Mouse (Mus musculus) heart, embryonic 14.5 days (tissue): ENCODE data around the gene Arfgef3. TPM values are rescaled to one million over a fixed set of nuclear protein-coding genes. Genes with fewer than 3 reads are reported as not detected.

ENCODE experiments used
- ATAC-seq: fragments of 200-750 bp; cut with Nextera tagmentation; 2 replicates; pipeline ENCODE4 v1.8.0; 2017; ENCODE audit warnings: low read depth, moderate TSS enrichment; ENCODE audit not compliant: insufficient number of reproducible peaks, insufficient read depth, low FRiP score
- H3K27ac ChIP-seq, 2 experiments: fragments of 200-500 bp in 1 of 2; fragments of 300-500 bp in 1 of 2; sonication (generic) in 1 of 2; replicated peaks in 1 of 2; 2 replicates each; pipeline ENCODE4 v1.5.1; 2012 to 2014; ENCODE audit warnings: low read depth in 2 of 2, low read length in 2 of 2, control low read depth in 1 of 2, mild to moderate bottlenecking in 1 of 2, mixed read lengths in 1 of 2; ENCODE audit not compliant: control insufficient read depth in 1 of 2, insufficient read depth in 1 of 2
- H3K27me3 ChIP-seq: fragments of 300-500 bp; sonication (generic); 2 replicates; pipeline ENCODE4 v1.6.1; 2014; ENCODE audit warnings: mild to moderate bottlenecking, low read length, control low read depth; ENCODE audit not compliant: control insufficient read depth, insufficient read depth
- H3K36me3 ChIP-seq: fragments of 300-500 bp; sonication (generic); 2 replicates; pipeline ENCODE4 v1.6.1; 2014; ENCODE audit warnings: mild to moderate bottlenecking, control low read depth, low read length, mixed read lengths; ENCODE audit not compliant: control insufficient read depth, insufficient read depth
- H3K4me1 ChIP-seq, 2 experiments: fragments of 200-500 bp in 1 of 2; fragments of 300-500 bp in 1 of 2; sonication (generic) in 1 of 2; 2 replicates each; pipeline ENCODE4 v1.6.1; 2012 to 2014; ENCODE audit warnings: low read length in 2 of 2, control low read depth in 1 of 2, mixed read lengths in 1 of 2; ENCODE audit not compliant: control insufficient read depth in 2 of 2, insufficient read depth in 2 of 2
- H3K4me2 ChIP-seq: fragments of 300-500 bp; sonication (generic); 2 replicates; pipeline ENCODE4 v1.6.1; 2014; ENCODE audit warnings: mild to moderate bottlenecking, low read length
- H3K4me3 ChIP-seq, 2 experiments: fragments of 200-500 bp in 1 of 2; fragments of 300-500 bp in 1 of 2; sonication (generic) in 1 of 2; 2 replicates each; pipeline ENCODE4 v1.5.1; 2012 to 2014; ENCODE audit warnings: low read length in 2 of 2, mild to moderate bottlenecking in 2 of 2, control low read depth in 1 of 2, low read depth in 1 of 2, moderate library complexity in 1 of 2; ENCODE audit not compliant: control insufficient read depth in 1 of 2, insufficient read depth in 1 of 2
- H3K9ac ChIP-seq: fragments of 300-500 bp; sonication (generic); 2 replicates; pipeline ENCODE4 v1.6.1; 2014; ENCODE audit warnings: mild to moderate bottlenecking, low read length
- H3K9me3 ChIP-seq: fragments of 300-500 bp; sonication (generic); 2 replicates; pipeline ENCODE4 v1.6.1; 2016; ENCODE audit warnings: low read length, control low read depth; ENCODE audit not compliant: control insufficient read depth
- WGBS: fragments of 180-500 bp; shearing (Covaris S2); extraction: QIAGEN DNeasy Blood & Tissue Kit; methylation state at CpG from one replicate; pipeline ENCODE4 v1.1.7; 2014; 5-methylcytosine and 5-hydroxymethylcytosine counted together
- polyA plus RNA-seq: library from polyadenylated mRNA; unstranded; fragments of >200 nt; fragmentation: Nextera tagmentation; extraction: Ambion mirVana; gene quantifications from 2 replicates; pipeline ENCODE4 v1.2.1, GENCODE M21; 2014

The Arfgef3 gene
- 0.42 and 0.57 TPM in 2 replicates for polyA plus RNA-seq

GRCm38 (mm10) chr10:18743286-18744142 is at the start of gene Arfgef3:
TSS of gene Arfgef3 (minus strand) at chr10:18743949.
- H3K9me3 ChIP-seq: no peaks in the 10 kb centered on the region
- WGBS: 3% methylated on average over 50 of the region's 50 CpGs

DNA sequence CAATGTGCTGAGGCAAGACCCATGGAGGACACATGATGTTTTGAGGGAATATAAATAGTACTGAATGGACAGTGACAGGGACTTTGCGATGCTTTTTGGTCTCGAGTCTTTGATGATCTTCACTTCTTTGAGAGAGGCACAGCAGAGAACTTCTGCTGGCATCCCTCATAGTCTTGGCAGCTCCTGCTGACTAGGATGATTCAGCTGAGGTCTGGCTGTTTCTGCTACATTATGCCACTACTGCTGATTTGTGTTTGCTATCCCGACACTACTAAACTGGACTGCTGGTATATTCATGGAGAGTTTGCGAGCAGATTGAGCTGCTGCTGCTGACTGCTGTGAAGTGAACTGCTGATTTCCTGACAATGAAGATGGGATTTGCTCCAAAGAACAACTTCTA is 46.3 kb upstream of the Arfgef3 start:
- 83% methylated on average over 4 of the region's 4 CpGs for WGBS
- no peak overlapping the region for H3K4me3 ChIP-seq

More at GRCm38 (mm10) chr10:18743286-18744142, at the start of gene Arfgef3:
- peak within 1 kb of the TSS; percentile 89 for H3K4me2 ChIP-seq
- H3K4me3 ChIP-seq: peak within 1 kb of the TSS; percentile 57 to 58
- H3K27me3 ChIP-seq: no peaks in the 10 kb centered on the region; the same call in 1 of the 2 replicates
- no peaks in the 10 kb centered on the region for H3K36me3 ChIP-seq
- peak; percentile 61; the same call in 1 of the 2 replicates for ATAC-seq
- H3K4me1 ChIP-seq: peaks cover 0 to 3% of the 10 kb centered on the region in 2 experiments; a peak in 1 of 4 replicates
- H3K27ac ChIP-seq: no peak within 1 kb of the TSS
- peak within 1 kb of the TSS; percentile 68 for H3K9ac ChIP-seq

DNA sequence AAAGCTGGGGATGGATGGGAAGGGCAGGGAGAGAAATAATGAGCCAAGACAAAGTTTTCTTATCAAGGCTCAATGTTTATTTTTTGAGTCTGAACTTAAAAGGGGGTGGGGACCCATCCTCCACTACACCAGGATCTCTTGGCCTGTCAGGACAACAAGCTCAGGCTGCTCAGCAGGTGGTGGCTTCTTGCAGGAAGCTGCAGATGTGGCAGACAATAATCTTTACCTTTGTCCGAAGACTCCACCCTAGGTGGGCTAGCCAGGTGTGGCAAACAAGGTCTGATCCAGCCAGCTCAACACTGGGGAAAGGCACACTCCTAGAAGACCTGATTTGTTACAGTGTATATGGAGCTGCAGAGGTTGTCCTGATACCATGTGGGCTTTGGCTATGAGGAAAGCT is 44.9 kb upstream of the Arfgef3 start:
- ATAC-seq: no peak
- Histone ChIP-seq H3K9ac (no peak overlapping the region), H3K9me3 (no peaks in the 10 kb centered on the region), H3K36me3 (no peaks in the 10 kb centered on the region), H3K4me3 (no peak overlapping the region), H3K27me3 (no peaks in the 10 kb centered on the region), H3K4me2 (no peak overlapping the region), H3K4me1 (no peaks in the 10 kb centered on the region), H3K27ac (no peak overlapping the region)
- 67% methylated on average over 1 of the region's 1 CpGs for WGBS

More for the DNA sequence above, 46.3 kb upstream of the Arfgef3 start:
- Histone ChIP-seq H3K9me3 (no peaks in the 10 kb centered on the region), H3K27ac (no peak overlapping the region), H3K9ac (no peak overlapping the region), H3K4me1 (no peaks in the 10 kb centered on the region), H3K4me2 (no peak overlapping the region), H3K36me3 (no peaks in the 10 kb centered on the region), H3K27me3 (no peaks in the 10 kb centered on the region)
- no peak for ATAC-seq

GRCm38 (mm10) chr10:18786693-18787092 is 42.9 kb upstream of the Arfgef3 start, which contains the start of gene Gm4922:
TSS of gene Gm4922 (minus strand) at chr10:18786793.
- H3K36me3 ChIP-seq: no peaks in the 10 kb centered on the region
- no peak for ATAC-seq
- H3K4me1 ChIP-seq: no peaks in the 10 kb centered on the region
- no peaks in the 10 kb centered on the region for H3K27me3 ChIP-seq
- no peak within 1 kb of the TSS for H3K4me3 ChIP-seq
- no peak within 1 kb of the TSS for H3K27ac ChIP-seq
- H3K4me2 ChIP-seq: no peak within 1 kb of the TSS
- no peaks in the 10 kb centered on the region for H3K9me3 ChIP-seq
- H3K9ac ChIP-seq: no peak within 1 kb of the TSS
- WGBS: 97% methylated on average over 1 of the region's 1 CpGs

DNA sequence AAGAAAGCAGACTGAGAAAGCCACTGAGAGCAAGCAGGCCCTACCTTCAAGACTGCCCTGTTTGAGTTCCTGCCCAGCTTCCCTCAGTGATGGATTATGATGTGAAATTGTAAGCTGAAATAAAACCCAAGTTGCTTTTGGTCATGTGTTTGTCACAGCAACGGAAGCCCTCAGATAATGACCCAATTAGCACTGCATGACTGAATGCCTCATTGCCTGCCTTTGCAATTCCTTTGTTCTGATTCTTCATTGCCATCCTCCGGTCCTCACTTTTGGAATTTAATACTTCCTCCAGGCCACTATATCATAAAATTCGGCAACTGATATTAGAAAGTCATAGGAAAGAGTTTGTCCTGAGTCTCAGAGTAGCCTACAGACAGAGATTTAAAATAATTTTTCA is 33.8 kb upstream of the Arfgef3 start:
- ATAC-seq: no peak
- H3K27ac ChIP-seq: no peak overlapping the region
- no peak overlapping the region for H3K4me3 ChIP-seq
- peaks cover 11 to 29% of the 10 kb centered on the region in 2 experiments for H3K4me1 ChIP-seq
- H3K36me3 ChIP-seq: no peaks in the 10 kb centered on the region
- no peak overlapping the region for H3K9ac ChIP-seq
- H3K9me3 ChIP-seq: no peaks in the 10 kb centered on the region
- 76% methylated on average over 3 of the region's 3 CpGs for whole genome bisulfite sequencing
- no peak overlapping the region for H3K4me2 ChIP-seq
- no peaks in the 10 kb centered on the region for H3K27me3 ChIP-seq

- 0 out of 4 replicates have a peak overlapping the region, but pooled peaks of 1 of the 2 experiments have one; percentile 9 for H3K27ac ChIP-seq
- no peak overlapping the region for H3K4me3 ChIP-seq
- H3K9ac ChIP-seq: no peak overlapping the region
- no peak overlapping the region for H3K4me2 ChIP-seq
- 45% methylated on average over 4 of the region's 4 CpGs for WGBS
- peaks cover 9 to 14% of the 10 kb centered on the region in 2 experiments for H3K4me1 ChIP-seq
- no peak for ATAC-seq
- no peaks in the 10 kb centered on the region for H3K36me3 ChIP-seq
- H3K9me3 ChIP-seq: no peaks in the 10 kb centered on the region
- H3K27me3 ChIP-seq: no peaks in the 10 kb centered on the region
Observed at GRCm38 (mm10) chr10:18772537-18773179, 28.9 kb upstream of the Arfgef3 start.

GRCm38 (mm10) chr10:18769909-18770308 is 26.2 kb upstream of the Arfgef3 start:
- H3K27ac ChIP-seq: no peak overlapping the region
- WGBS: 47% methylated on average over 5 of the region's 5 CpGs
- no peak overlapping the region for H3K4me3 ChIP-seq
- H3K27me3 ChIP-seq: no peaks in the 10 kb centered on the region
- no peak overlapping the region for H3K9ac ChIP-seq
- no peak for ATAC-seq
- H3K36me3 ChIP-seq: no peaks in the 10 kb centered on the region
- peaks cover under 1% of the 10 kb centered on the region; the same call in 1 of the 2 replicates for H3K9me3 ChIP-seq
- no peak overlapping the region for H3K4me2 ChIP-seq
- H3K4me1 ChIP-seq: peaks cover 8 to 11% of the 10 kb centered on the region in 2 experiments
